Mouse (Mus musculus): ENCODE results near the gene Cox20. TPM values are rescaled to one million over a fixed set of nuclear protein-coding genes. Genes with fewer than 3 reads are reported as not detected.
A peak's percentile ranks its signal among the peaks of the same experiment; 100 is the strongest.

Cox20 gene
- polyA plus RNA-seq, 1 experiment = 21.8 TPM

- Histone ChIP-seq H3K4me1 (ENCODE audit: control insufficient read depth, insufficient read depth, low read length) (no peaks in the 10 kb centered on the region), H3K4me3 (ENCODE audit: control insufficient read depth, low read depth, low read length) (no peak overlapping the region), H3K27me3 (ENCODE audit: control insufficient read depth, insufficient read depth, low read length) (no peaks in the 10 kb centered on the region), H3K36me3 (ENCODE audit: control insufficient read depth, insufficient read depth, low read length) (no peaks in the 10 kb centered on the region), H3K27ac (ENCODE audit: control insufficient read depth, insufficient read depth, low read depth, low read length) (no peak overlapping the region)
- TF ChIP-seq POLR2A (IDR thresholded peaks at IDR 0.05; ENCODE audit: control insufficient read depth, low read depth, low read length) = no peak
Observed at GRCm38 (mm10) chr1:178310128-178310527, 8.8 kb upstream of the Cox20 start.

GRCm38 (mm10) chr1:178313039-178313597 lies 5.8 kb upstream of the Cox20 start:
- no peak for TF ChIP-seq CTCF (IDR thresholded peaks at IDR 0.05; ENCODE audit: control insufficient read depth, insufficient read depth, insufficient replicate concordance, low read depth, low read length)
- TF ChIP-seq POLR2A (IDR thresholded peaks at IDR 0.05; ENCODE audit: control insufficient read depth, low read depth, low read length) = no peak
- Histone ChIP-seq H3K36me3 (ENCODE audit: control insufficient read depth, insufficient read depth, low read length) (no peaks in the 10 kb centered on the region), H3K27me3 (ENCODE audit: control insufficient read depth, insufficient read depth, low read length) (no peaks in the 10 kb centered on the region), H3K4me1 (ENCODE audit: control insufficient read depth, insufficient read depth, low read length) (no peaks in the 10 kb centered on the region), H3K27ac (ENCODE audit: control insufficient read depth, insufficient read depth, low read depth, low read length) (no peak overlapping the region), H3K4me3 (ENCODE audit: control insufficient read depth, low read depth, low read length) (no peak overlapping the region)

GRCm38 (mm10) chr1:178314236-178314635 lies 4.7 kb upstream of the Cox20 start:
- Histone ChIP-seq H3K4me1 (ENCODE audit: control insufficient read depth, insufficient read depth, low read length) (no peaks in the 10 kb centered on the region), H3K27me3 (ENCODE audit: control insufficient read depth, insufficient read depth, low read length) (no peaks in the 10 kb centered on the region), H3K27ac (ENCODE audit: control insufficient read depth, insufficient read depth, low read depth, low read length) (no peak overlapping the region), H3K4me3 (ENCODE audit: control insufficient read depth, low read depth, low read length) (no peak overlapping the region), H3K36me3 (ENCODE audit: control insufficient read depth, insufficient read depth, low read length) (no peaks in the 10 kb centered on the region)
- no peak for TF ChIP-seq POLR2A (IDR thresholded peaks at IDR 0.05; ENCODE audit: control insufficient read depth, low read depth, low read length)
- no peak for TF ChIP-seq CTCF (IDR thresholded peaks at IDR 0.05; ENCODE audit: control insufficient read depth, insufficient read depth, insufficient replicate concordance, low read depth, low read length)

- TF ChIP-seq CTCF (IDR thresholded peaks at IDR 0.05; ENCODE audit: control insufficient read depth, insufficient read depth, insufficient replicate concordance, low read depth, low read length) (no peak), POLR2A (IDR thresholded peaks at IDR 0.05; ENCODE audit: control insufficient read depth, low read depth, low read length) (no peak)
- peak overlapping the region; percentile 100 for H3K27ac ChIP-seq (ENCODE audit: control insufficient read depth, insufficient read depth, low read depth, low read length)
- no peaks in the 10 kb centered on the region for H3K4me1 ChIP-seq (ENCODE audit: control insufficient read depth, insufficient read depth, low read length)
- H3K36me3 ChIP-seq (ENCODE audit: control insufficient read depth, insufficient read depth, low read length) = no peaks in the 10 kb centered on the region; the same call in 1 of the 2 replicates
- no peak overlapping the region; the same call in 1 of the 2 replicates for H3K4me3 ChIP-seq (ENCODE audit: control insufficient read depth, low read depth, low read length)
- H3K27me3 ChIP-seq (ENCODE audit: control insufficient read depth, insufficient read depth, low read length) = no peaks in the 10 kb centered on the region
Observed at GRCm38 (mm10) chr1:178317275-178318001, 1.5 kb upstream of the Cox20 start.

- Histone ChIP-seq H3K27ac (ENCODE audit: control insufficient read depth, insufficient read depth, low read depth, low read length) (peak overlapping the region; percentile 100), H3K36me3 (ENCODE audit: control insufficient read depth, insufficient read depth, low read length) (no peaks in the 10 kb centered on the region; the same call in 1 of the 2 replicates), H3K27me3 (ENCODE audit: control insufficient read depth, insufficient read depth, low read length) (no peaks in the 10 kb centered on the region), H3K4me3 (ENCODE audit: control insufficient read depth, low read depth, low read length) (peak overlapping the region; percentile 97), H3K4me1 (ENCODE audit: control insufficient read depth, insufficient read depth, low read length) (no peaks in the 10 kb centered on the region)
- no peak for TF ChIP-seq CTCF (IDR thresholded peaks at IDR 0.05; ENCODE audit: control insufficient read depth, insufficient read depth, insufficient replicate concordance, low read depth, low read length)
- no peak for TF ChIP-seq POLR2A (IDR thresholded peaks at IDR 0.05; ENCODE audit: control insufficient read depth, low read depth, low read length)
Observed at GRCm38 (mm10) chr1:178318002-178318388, 935 bp upstream of the Cox20 start.

GRCm38 (mm10) chr1:178319295-178320037 lies 536 bp downstream of the Cox20 start:
- no peak for TF ChIP-seq CTCF (IDR thresholded peaks at IDR 0.05; ENCODE audit: control insufficient read depth, insufficient read depth, insufficient replicate concordance, low read depth, low read length)
- Histone ChIP-seq H3K27me3 (ENCODE audit: control insufficient read depth, insufficient read depth, low read length) (no peaks in the 10 kb centered on the region), H3K4me3 (ENCODE audit: control insufficient read depth, low read depth, low read length) (peak overlapping the region; percentile 97)

GRCm38 (mm10) chr1:178320038-178320722 lies 1.2 kb downstream of the Cox20 start:
- TF ChIP-seq POLR2A (IDR thresholded peaks at IDR 0.05; ENCODE audit: control insufficient read depth, low read depth, low read length) = no peak
- no peaks in the 10 kb centered on the region for H3K27me3 ChIP-seq (ENCODE audit: control insufficient read depth, insufficient read depth, low read length)
- H3K4me1 ChIP-seq (ENCODE audit: control insufficient read depth, insufficient read depth, low read length) = no peaks in the 10 kb centered on the region
- peak overlapping the region; percentile 100 for H3K27ac ChIP-seq (ENCODE audit: control insufficient read depth, insufficient read depth, low read depth, low read length)
- peak overlapping the region; percentile 97; the same call in 1 of the 2 replicates for H3K4me3 ChIP-seq (ENCODE audit: control insufficient read depth, low read depth, low read length)
- H3K36me3 ChIP-seq (ENCODE audit: control insufficient read depth, insufficient read depth, low read length) = no peaks in the 10 kb centered on the region; the same call in 1 of the 2 replicates

More at GRCm38 (mm10) chr1:178319295-178320037, 536 bp downstream of the Cox20 start:
- Histone ChIP-seq H3K4me1 (ENCODE audit: control insufficient read depth, insufficient read depth, low read length) (no peaks in the 10 kb centered on the region), H3K27ac (ENCODE audit: control insufficient read depth, insufficient read depth, low read depth, low read length) (peak overlapping the region; percentile 100), H3K36me3 (ENCODE audit: control insufficient read depth, insufficient read depth, low read length) (no peaks in the 10 kb centered on the region; the same call in 1 of the 2 replicates)
